Mouse (Mus musculus) thymus, postnatal 10 days (tissue): ENCODE data around the gene Ptpre.
"Not testable (repeated sequence)": the region's sequence is repeated elsewhere in the genome, so short reads cannot be mapped to it uniquely, and the experiment has no call there.

Source experiments
- DNase-seq, 2 experiments: peaks; one replicate each; pipeline ENCODE4 v3.0.0; 2021; ENCODE audit warnings: low spot score in 2 of 2

Gene Ptpre

GRCm38 (mm10) chr7:135641698-135642507, 104.6 kb downstream of the Ptpre start:
- DNase-seq: peak in 1 of 2 experiments; percentile 60

GRCm38 (mm10) chr7:135644452-135644851, 107.2 kb downstream of the Ptpre start:
- no peak for DNase-seq

GRCm38 (mm10) chr7:135646976-135647375, 109.7 kb downstream of the Ptpre start:
- DNase-seq: peak in 1 of 2 experiments; percentile 38

GRCm38 (mm10) chr7:135648821-135649220, 111.5 kb downstream of the Ptpre start:
- no peak for DNase-seq

- DNase-seq: no peak
These were observed 112.0 kb downstream of the Ptpre start for GRCm38 (mm10) chr7:135649306-135649705.

- DNase-seq: no peak
These were observed 112.8 kb downstream of the Ptpre start for GRCm38 (mm10) chr7:135650061-135650460.

- peak; percentile 53 to 61 for DNase-seq
These were observed 114.7 kb downstream of the Ptpre start for GRCm38 (mm10) chr7:135651831-135652511.

GRCm38 (mm10) chr7:135652781-135653180, 115.5 kb downstream of the Ptpre start:
- DNase-seq: peak; percentile 56 to 61

- no peak for DNase-seq
These were observed 116.3 kb downstream of the Ptpre start for GRCm38 (mm10) chr7:135653601-135654000.

- DNase-seq: no peak
These were observed 117.0 kb downstream of the Ptpre start for GRCm38 (mm10) chr7:135654288-135654687.

GRCm38 (mm10) chr7:135655113-135655512, 117.8 kb downstream of the Ptpre start:
- no peak for DNase-seq

- DNase-seq: peak; percentile 48 to 49
These were observed 120.9 kb downstream of the Ptpre start for GRCm38 (mm10) chr7:135658150-135658549.

- DNase-seq: no peak
These were observed 122.1 kb downstream of the Ptpre start for GRCm38 (mm10) chr7:135659314-135659935.

- no peak for DNase-seq
These were observed 123.0 kb downstream of the Ptpre start for GRCm38 (mm10) chr7:135660314-135660713.

- no peak for DNase-seq
These were observed 126.9 kb downstream of the Ptpre start for GRCm38 (mm10) chr7:135664211-135664610.

GRCm38 (mm10) chr7:135666314-135666713, 129.0 kb downstream of the Ptpre start:
- no peak for DNase-seq

- DNase-seq: peak; percentile 48 to 68
These were observed 131.8 kb downstream of the Ptpre start for GRCm38 (mm10) chr7:135668852-135669739.

GRCm38 (mm10) chr7:135673576-135673975, 136.3 kb downstream of the Ptpre start:
- DNase-seq: no peak

- no peak for DNase-seq
These were observed 139.4 kb downstream of the Ptpre start for GRCm38 (mm10) chr7:135676722-135677121.

GRCm38 (mm10) chr7:135680334-135680733, 143.1 kb downstream of the Ptpre start:
- DNase-seq: peak; percentile 26 to 77

- DNase-seq: not testable (repeated sequence)
These were observed 146.8 kb downstream of the Ptpre start for GRCm38 (mm10) chr7:135684098-135684497.
